Mouse (Mus musculus) kidney, postnatal 0 days (tissue): ENCODE measurements around the gene Gm10959. TPM values are rescaled to one million over a fixed set of nuclear protein-coding genes. Genes with fewer than 3 reads are reported as not detected.

Experiments
- ATAC-seq: fragments of 200-750 bp; cut with Nextera tagmentation; replicated peaks from 2 replicates; pipeline ENCODE4 v1.8.0; 2017; ENCODE audit warnings: low read depth, moderate number of reproducible peaks, moderate TSS enrichment, moderate library complexity; ENCODE audit not compliant: low FRiP score
- DNase-seq: peaks from one replicate; pipeline ENCODE4 v3.0.0-alpha.2; 2016; ENCODE audit warnings: low spot score
- H3K27ac ChIP-seq: fragments of 300-500 bp; sonication (generic); 2 replicates; pipeline ENCODE4 v1.5.1; 2014; ENCODE audit warnings: mild to moderate bottlenecking
- H3K27me3 ChIP-seq: fragments of 300-500 bp; sonication (generic); 2 replicates; pipeline ENCODE4 v1.6.1; 2014; ENCODE audit warnings: low read length, mixed read lengths; ENCODE audit not compliant: insufficient read depth
- H3K36me3 ChIP-seq: fragments of 300-500 bp; sonication (generic); 2 replicates; pipeline ENCODE4 v1.6.1; 2014; ENCODE audit warnings: low read length, mixed read lengths; ENCODE audit not compliant: insufficient read depth
- H3K4me1 ChIP-seq: fragments of 300-500 bp; sonication (generic); replicated peaks from 2 replicates; pipeline ENCODE4 v1.6.1; 2014; ENCODE audit warnings: antibody characterized with exemption, low read length, mixed read lengths; ENCODE audit not compliant: insufficient read depth
- H3K4me2 ChIP-seq: fragments of 300-500 bp; sonication (generic); 2 replicates; pipeline ENCODE4 v1.6.1; 2014; ENCODE audit warnings: mild to moderate bottlenecking, low read length, moderate library complexity, mixed read lengths
- H3K4me3 ChIP-seq: fragments of 300-500 bp; sonication (generic); replicated peaks from 2 replicates; pipeline ENCODE4 v1.5.1; 2014; ENCODE audit warnings: low read depth, low read length
- H3K9ac ChIP-seq: fragments of 300-500 bp; sonication (generic); 2 replicates; pipeline ENCODE4 v1.6.1; 2014; ENCODE audit warnings: low read depth, low read length
- H3K9me3 ChIP-seq: fragments of 300-500 bp; sonication (generic); replicated peaks from 2 replicates; pipeline ENCODE4 v1.6.1; 2016; ENCODE audit warnings: low read length, inconsistent platforms, mixed read lengths
- CTCF ChIP-seq: IDR thresholded peaks from 2 replicates; pipeline ENCODE4 v1.5.1; 2016; ENCODE audit warnings: antibody characterized with exemption, low read depth, mild to moderate bottlenecking, moderate library complexity
- WGBS: fragments of 180-500 bp; shearing (Covaris S2); extraction: QIAGEN DNeasy Blood & Tissue Kit; methylation state at CpG from one replicate; pipeline ENCODE4 v1.1.7; 2014; 5-methylcytosine and 5-hydroxymethylcytosine counted together
- polyA plus RNA-seq: library from polyadenylated mRNA; unstranded; fragments of >200 nt; fragmentation: Nextera tagmentation; extraction: Ambion mirVana; gene quantifications from 2 replicates; pipeline ENCODE4 v1.2.1, GENCODE M21; 2015

Gene Gm10959
- polyA plus RNA-seq, 1 experiment from 2014 or later, result not detected

DNA sequence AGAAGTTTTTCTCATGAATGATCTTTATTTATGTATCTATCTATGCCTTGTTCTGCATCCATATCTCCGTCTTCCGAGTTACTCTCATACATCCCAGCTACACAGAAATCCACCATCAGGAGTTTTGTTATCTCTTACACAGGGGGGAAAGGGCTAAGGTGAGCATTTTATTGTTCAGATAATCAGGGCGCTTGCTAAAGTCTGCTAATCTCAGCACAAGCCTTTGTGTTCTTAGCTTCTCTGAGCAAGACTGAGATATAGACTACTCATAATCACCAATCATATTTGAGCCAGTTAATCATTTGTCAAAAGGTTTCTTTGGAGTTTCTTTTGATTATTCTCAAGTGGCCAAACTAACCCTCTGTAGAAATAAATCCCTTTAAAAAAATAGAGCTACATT, 41.6 kb downstream of the Gm10959 start:
- TF ChIP-seq CTCF, result no peak
- no peaks in the 10 kb centered on the region for H3K4me1 ChIP-seq
- H3K27ac ChIP-seq, result no peak overlapping the region
- H3K27me3 ChIP-seq, result no peaks in the 10 kb centered on the region
- H3K36me3 ChIP-seq, result no peaks in the 10 kb centered on the region
- DNase-seq, result no peak
- H3K9ac ChIP-seq, result no peak overlapping the region
- 92% methylated on average over 3 of the region's 3 CpGs for WGBS
- H3K4me2 ChIP-seq, result no peak overlapping the region
- ATAC-seq, result no peak
- H3K4me3 ChIP-seq, result no peak overlapping the region
- H3K9me3 ChIP-seq, result no peaks in the 10 kb centered on the region

DNA sequence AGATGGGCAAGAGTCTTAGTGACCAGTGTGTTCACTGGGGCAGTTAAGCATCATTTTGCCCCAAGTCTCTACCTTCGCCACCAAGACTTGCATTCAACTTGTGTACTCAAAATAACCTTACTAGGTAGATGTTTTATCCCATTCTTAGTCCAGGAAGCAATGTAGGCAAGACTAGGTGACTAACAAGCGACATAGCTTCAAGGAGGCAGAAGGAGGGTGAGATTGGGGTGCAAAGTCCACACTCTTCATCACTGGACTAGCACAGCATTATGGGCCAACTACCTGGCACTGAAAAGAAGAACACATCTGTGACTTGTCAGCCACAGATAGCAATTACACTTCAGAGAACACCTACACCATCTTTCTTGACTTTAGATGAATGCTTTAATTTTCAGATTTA, 42.3 kb downstream of the Gm10959 start:
- Histone ChIP-seq H3K27me3 (no peaks in the 10 kb centered on the region), H3K9me3 (no peaks in the 10 kb centered on the region), H3K36me3 (no peaks in the 10 kb centered on the region), H3K4me3 (no peak overlapping the region), H3K4me1 (no peaks in the 10 kb centered on the region), H3K27ac (no peak overlapping the region), H3K4me2 (no peak overlapping the region), H3K9ac (no peak overlapping the region)
- ATAC-seq, result no peak
- no peak for TF ChIP-seq CTCF
- no peak for DNase-seq
- 87% methylated on average over 2 of the region's 2 CpGs for WGBS

DNA sequence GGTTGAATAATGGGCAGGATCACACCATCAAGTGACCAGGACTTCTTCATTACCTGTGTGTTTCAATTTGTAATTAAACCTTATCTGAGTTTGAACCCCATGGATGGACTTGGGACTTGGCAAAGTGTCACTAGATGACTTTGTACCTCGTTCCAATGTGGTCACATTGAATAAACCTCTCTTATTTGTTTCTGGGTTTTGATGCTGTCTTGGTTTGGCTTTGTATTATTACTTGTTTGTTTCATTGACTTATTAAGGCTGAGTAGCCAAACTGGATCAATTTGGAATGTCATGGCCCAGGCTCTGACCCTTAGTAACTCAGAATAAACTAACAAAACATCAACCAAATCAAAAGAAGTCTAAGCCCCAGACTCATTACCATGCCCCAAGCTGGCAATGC, 47.6 kb downstream of the Gm10959 start:
- Histone ChIP-seq H3K27me3 (no peaks in the 10 kb centered on the region), H3K9me3 (no peaks in the 10 kb centered on the region), H3K36me3 (no peaks in the 10 kb centered on the region), H3K4me3 (no peak overlapping the region), H3K4me1 (no peaks in the 10 kb centered on the region), H3K4me2 (no peak overlapping the region), H3K27ac (no peak overlapping the region), H3K9ac (no peak overlapping the region)
- WGBS, result 90% methylated on average over 1 of the region's 1 CpGs
- TF ChIP-seq CTCF, result no peak
- no peak for ATAC-seq
- DNase-seq, result no peak

DNA sequence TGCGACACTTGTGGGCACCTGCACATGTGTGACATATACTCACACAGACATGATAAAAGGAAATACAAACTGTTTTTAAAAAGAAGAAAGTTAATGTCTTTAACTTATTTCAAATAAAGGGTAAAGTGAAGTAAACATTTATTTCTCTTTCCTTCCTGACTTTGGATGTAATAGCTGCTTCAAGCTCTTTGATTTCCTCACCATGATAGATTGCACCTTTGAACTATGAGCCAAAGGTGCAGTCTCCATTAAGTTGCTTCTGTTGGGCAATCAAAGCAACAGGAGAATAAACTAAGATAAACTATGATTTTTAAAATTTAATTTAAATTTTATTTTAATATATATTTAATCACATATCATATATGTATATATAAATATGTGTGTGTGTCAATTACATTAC, 50.9 kb downstream of the Gm10959 start:
- no peaks in the 10 kb centered on the region for H3K27me3 ChIP-seq
- no peak overlapping the region for H3K27ac ChIP-seq
- no peak overlapping the region for H3K4me2 ChIP-seq
- TF ChIP-seq CTCF, result no peak
- no peak overlapping the region for H3K4me3 ChIP-seq
- no peak for ATAC-seq
- DNase-seq, result no peak
- H3K36me3 ChIP-seq, result no peaks in the 10 kb centered on the region
- WGBS, result 100% methylated on average over 1 of the region's 1 CpGs
- no peaks in the 10 kb centered on the region for H3K9me3 ChIP-seq
- no peaks in the 10 kb centered on the region for H3K4me1 ChIP-seq
- H3K9ac ChIP-seq, result no peak overlapping the region

DNA sequence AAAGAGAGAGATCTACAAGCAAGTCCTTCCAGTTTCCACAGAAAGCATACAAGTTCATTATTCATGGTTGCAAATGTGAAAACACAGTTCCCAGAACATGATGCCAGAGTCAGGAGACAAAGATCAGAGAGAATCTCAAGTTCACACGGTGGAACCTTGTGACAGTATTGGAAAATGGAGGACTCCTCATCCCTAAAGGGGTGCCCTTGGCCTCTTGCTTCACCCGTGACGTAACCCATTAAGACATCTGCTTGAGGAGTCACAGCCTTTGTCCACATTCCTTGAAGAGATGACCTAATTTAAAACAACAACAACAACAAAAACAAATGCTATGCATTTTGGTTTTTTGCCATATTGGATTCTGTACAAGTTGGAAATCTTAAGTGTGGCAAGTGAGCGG, 54.1 kb downstream of the Gm10959 start:
- no peak overlapping the region for H3K4me2 ChIP-seq
- TF ChIP-seq CTCF, result no peak
- no peak overlapping the region for H3K9ac ChIP-seq
- no peak for ATAC-seq
- no peaks in the 10 kb centered on the region for H3K4me1 ChIP-seq
- H3K27me3 ChIP-seq, result no peaks in the 10 kb centered on the region
- DNase-seq, result no peak
- H3K4me3 ChIP-seq, result no peak overlapping the region
- no peaks in the 10 kb centered on the region for H3K9me3 ChIP-seq
- no peak overlapping the region for H3K27ac ChIP-seq
- no peaks in the 10 kb centered on the region for H3K36me3 ChIP-seq
- WGBS, result 75% methylated on average over 4 of the region's 4 CpGs

Other genes with a start within 250 kb of the Gm10959 start
- 3.1 and 3.7 TPM in 2 replicates for gene Pde5a, start 190.4 kb downstream of the Gm10959 start, polyA plus RNA-seq
- 0.47 and 0.83 TPM in 2 replicates for gene Fabp2, start 24.3 kb downstream of the Gm10959 start, polyA plus RNA-seq
- 127 and 140 TPM in 2 replicates for gene 1810037I17Rik, start 4.8 kb upstream of the Gm10959 start, polyA plus RNA-seq
- 12.5 and 13.2 TPM in 2 replicates for gene Usp53, start 65.2 kb upstream of the Gm10959 start, polyA plus RNA-seq
- not detected in 2 replicates for gene Myoz2, start 115.7 kb upstream of the Gm10959 start, polyA plus RNA-seq